Mouse (Mus musculus): ENCODE measurements around the gene Cdk2ap2.

The Cdk2ap2 gene

DNA sequence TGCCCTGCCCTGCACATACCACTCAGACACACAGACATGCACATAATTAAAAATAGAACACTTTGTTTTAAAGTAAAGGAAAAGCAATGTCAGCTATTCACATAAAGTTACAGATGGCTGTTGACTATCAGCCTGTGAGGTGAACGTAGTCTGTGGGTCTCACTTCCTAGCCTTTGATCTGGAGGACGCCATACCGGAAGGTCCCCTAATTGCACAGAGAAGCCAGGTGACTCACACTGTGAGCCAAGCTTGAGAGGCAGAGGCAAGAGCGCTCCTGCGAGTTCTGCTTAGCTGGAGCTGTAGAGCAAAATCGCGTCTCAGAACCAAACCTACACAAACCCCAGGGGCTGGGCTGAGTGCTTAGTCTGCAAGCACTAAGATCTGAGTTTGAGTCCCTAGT is 3.2 kb upstream of the Cdk2ap2 start:
- no peak for DNase-seq (ENCODE audit: low spot score in 2 of 2)

DNA sequence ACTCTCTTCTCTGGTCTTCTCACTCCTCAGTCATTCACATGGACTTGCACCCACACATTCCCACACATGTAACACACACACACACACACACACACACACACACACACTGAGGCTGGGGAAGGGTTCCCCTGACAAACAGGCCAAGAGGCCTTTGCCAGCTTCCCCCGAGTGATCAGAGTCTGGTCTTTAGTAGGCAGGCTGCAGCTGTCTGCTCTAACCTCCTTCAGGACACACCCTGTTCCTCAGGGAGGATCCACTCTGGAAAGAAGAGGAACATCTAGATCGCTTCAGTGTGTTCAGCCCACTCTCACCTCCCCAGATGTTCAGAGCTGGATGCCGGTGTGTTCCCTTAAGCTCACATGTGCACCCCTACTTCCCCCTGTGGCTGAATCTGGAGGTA is 2.6 kb upstream of the Cdk2ap2 start:
- DNase-seq (ENCODE audit: low spot score in 2 of 2) = no peak

DNA sequence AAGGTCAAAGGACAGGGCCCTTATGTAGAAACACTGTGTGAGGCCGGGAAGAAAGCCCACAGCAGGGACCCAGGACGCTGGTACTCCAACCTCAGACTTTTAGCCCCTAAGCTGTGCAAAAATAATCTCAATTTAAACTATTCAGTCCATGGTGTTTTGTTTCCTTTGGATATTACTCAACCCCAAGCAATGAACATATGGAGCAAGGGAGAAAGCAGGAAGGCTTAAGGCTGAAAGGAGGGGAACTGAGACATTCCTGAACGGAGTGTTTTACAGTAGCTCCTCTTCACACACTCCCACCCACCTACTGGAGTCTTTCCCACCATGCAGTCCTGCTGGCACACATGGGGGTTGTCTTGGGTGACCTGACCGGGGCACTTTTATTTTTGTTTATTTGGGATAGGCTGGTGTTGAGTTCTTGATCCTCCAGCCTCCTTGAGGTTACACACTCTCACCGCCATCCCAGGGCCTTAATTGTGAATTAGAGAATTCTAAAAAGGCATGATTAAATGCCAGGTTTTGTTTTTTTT is 2.1 kb upstream of the Cdk2ap2 start:
- DNase-seq (ENCODE audit: low spot score in 2 of 2) = no peak

DNA sequence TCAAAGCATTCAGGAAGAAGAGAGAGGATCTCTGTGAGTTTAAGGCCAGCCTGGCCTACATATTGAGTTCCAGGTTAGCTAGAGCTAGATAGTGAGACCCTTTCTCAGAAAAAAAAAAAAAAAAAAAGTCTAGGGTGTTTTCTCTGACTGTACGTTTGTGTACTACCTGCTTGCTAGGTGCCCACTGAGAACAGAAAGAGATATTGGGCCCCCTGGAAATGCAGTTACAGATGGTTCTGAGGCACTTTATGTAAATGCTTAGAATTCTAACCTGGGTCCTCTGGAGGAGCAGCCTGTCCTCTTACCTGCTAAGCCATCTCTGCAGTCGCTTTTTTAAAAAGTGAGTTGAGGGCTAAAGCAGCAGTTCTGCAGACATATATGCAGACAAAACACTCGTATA is 1.2 kb upstream of the Cdk2ap2 start:
- no peak for DNase-seq (ENCODE audit: low spot score in 2 of 2)

DNA sequence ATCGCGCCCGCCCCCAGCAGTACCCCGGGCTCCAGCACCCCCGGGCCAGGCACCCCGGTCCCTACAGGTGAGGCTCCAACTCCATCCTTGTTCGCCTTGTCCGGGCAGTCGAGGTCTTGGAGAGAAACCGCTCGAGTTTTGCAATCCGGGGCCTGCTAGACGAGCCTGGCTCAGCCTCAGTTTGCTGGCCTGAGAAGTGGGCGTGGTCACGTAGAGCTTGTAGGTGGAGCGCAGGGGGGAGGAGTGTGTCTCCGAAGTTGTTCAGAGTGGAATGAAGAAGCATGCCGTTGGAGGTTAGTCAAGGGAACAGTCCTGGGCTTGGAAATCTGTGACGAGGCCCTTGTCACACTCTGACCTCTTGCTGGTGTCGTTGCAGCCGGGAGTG is 451 bp downstream of the Cdk2ap2 start:
- peak in 1 of 2 experiments; percentile 86 for DNase-seq (ENCODE audit: low spot score in 2 of 2)

DNA sequence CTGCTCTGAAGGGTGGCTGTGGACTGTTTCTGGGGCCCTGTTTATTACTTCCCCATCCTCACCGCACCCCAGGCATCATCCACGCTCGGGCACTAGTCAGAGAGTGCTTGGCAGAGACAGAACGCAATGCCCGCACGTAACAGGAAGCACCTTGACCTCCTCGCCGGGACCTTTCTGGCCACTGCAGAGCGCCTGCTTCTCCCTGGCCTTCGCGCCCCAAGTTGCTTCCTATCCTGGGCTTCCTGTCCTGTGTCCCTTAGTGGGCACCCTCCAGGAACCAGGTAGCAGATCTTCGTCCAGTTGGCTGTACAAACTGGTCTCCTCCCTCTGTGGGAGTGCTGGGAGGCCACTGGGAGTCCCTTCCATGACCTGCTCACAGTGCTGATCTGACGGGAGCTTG is 1.4 kb downstream of the Cdk2ap2 start:
- DNase-seq (ENCODE audit: low spot score in 2 of 2) = no peak

DNA sequence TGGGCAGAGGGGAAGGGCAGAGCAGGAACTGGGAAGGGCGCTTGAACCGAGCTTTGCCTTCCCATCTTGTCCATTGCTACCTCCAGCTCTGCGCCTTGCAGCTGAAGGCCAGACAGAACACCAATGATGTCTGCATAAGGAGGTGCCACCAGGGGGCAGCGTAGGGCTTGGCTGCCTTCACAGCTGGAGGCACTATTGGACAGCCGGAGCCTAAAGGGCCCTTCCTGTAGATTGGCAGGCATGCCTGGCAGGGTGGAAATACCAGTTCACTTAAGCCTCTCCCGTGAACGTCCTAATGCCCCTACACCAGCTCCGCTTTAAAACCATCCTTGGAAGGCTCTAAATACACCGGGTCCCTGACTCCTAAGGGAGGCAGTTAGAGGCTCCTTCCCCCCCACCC is 2.1 kb downstream of the Cdk2ap2 start:
- peak; percentile 83 to 87 for DNase-seq (ENCODE audit: low spot score in 2 of 2)

DNA sequence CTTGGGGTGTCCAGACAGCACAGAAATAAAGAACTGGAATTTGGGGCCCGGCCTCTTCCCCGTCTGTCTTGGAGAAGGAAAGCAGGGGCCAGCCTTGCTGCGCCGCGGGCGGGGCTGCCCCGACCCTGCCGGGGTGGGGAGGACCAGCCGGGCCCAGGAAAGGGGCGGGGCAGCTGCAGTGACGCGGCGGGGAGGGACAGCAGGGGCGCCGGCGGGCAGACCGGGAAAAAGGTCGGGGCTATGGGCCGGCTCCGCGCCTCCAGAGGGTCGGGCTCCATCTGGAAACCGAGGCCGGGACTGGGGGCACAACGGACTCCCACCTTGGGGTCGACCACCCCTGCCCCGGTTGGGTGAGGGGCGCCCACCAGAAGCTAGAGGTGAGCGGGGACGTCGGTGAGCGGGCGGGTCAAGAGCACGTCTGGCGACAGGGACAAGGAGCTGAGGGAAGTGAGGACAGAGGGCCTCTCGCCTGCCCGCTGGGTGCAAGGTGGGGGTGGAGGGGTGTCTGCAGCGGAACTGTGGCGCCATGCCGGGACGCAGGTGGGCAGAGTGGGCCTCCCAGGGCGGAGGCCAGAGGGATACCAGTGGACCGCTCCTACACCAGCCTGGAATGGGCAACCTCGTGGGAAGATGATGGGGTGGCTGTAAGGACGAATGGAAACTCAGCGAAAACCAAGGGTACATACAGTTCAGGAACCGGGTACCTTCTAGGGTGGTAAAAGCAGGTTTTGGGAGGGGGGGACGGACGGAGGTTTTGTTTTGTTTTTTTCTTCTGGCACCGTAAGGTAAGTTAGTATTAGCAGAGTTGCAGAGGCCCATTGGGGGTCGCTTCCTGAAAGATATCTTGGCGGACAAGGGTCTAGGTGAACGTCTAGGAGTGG is 3.1 kb downstream of the Cdk2ap2 start, which contains the start of gene Pitpnm1:
TSS of gene Pitpnm1 (plus strand) at position 162 of the 881 bp plus-strand sequence.
- DNase-seq (ENCODE audit: low spot score in 2 of 2) = peak; percentile 73 to 75

DNA sequence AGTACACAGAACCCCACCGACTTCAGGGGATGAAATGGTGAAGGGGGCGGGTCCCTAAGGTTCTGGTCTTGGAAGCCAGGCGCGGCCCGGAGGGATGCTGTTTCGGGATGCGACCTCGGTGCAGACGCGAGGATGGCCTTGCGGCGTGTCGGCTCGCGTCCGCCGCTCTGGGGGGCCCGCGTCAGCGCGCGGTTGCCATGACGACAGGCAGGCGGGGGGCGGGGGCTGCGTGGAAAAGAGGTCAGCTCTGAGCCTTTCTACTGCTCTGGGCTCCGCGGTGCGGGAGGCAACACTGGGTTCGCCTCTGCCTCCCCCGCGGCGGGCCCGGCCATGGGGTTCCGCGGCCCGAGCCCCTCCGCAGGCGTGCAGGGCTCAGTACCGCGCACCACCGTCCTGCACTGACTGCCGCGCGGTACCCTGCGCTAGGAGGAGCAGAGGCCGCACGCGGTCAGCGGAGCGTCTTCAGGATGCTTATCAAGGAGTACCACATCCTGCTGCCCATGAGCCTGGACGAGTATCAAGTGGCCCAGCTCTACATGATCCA is 3.8 kb downstream of the Cdk2ap2 start:
- DNase-seq (ENCODE audit: low spot score in 2 of 2) = no peak

DNA sequence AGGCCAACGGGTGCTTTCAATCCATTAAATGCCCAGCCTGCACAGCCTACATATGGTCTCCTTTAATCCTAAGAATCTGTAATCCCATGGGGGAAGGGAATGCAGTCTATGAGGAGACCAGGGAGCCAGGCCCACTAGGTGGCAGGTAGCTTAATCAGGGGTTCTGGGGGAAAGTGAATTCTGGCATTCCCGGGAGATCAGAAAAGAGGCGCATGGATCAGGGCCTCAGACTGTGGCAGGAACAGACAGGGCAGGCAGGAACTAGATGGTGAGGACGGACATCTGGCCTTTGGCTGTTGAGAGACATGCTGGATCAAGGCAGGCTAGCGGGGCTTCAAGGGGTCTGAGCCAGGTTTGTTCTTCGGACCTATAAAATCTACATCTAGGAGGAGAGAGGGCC is 4.5 kb downstream of the Cdk2ap2 start:
- DNase-seq (ENCODE audit: low spot score in 2 of 2) = no peak

DNA sequence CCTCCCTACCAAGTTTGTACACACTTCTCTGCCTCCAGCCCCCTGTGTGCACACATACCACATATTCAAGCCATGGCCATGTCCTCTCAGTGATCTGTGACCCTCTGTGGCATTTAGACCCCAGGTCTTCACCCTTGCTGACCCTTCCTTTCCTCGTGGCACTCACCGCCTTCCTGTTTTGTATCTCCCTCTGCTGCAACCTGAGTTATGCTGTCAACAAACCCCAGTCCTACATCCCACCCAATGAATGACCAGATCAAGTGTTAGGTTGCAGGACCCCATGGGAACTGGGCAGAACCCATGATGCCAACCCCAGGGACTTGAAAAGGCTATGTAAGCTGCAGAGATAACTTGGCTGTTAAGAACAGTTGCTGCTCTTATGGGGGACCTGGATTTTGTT is 5.1 kb downstream of the Cdk2ap2 start:
- no peak for DNase-seq (ENCODE audit: low spot score in 2 of 2)

DNA sequence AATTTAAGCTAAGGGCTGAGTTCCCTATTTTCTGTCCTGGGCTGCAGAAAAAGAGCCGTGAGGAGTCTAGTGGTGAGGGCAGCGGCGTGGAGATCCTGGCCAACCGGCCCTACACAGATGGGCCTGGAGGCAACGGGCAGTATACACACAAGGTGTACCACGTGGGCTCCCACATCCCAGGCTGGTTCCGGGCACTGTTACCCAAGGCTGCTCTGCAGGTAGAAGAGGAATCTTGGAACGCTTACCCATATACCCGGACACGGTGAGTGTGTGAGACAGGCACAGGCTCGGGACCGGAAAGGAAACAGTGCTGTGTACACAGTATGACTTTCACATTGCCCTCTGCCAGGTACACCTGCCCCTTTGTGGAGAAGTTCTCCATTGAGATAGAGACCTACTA is 5.6 kb downstream of the Cdk2ap2 start:
- no peak for DNase-seq (ENCODE audit: low spot score in 2 of 2)

DNA sequence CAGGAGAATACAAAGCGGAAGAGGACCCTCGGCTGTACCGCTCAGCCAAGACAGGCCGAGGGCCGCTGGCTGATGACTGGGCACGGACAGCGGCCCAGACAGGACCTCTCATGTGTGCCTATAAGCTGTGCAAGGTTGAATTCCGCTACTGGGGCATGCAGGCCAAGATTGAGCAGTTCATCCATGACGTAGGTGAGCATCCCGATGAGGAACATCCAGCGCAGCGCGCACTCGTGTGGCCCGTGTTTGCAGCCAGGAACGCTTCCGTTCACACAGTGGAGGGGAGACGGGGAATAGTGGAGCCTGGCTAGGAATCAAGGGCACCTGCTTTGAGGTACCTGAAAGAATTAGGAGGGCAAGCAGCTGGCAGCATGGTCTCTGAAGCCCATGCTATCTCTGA is 6.3 kb downstream of the Cdk2ap2 start:
- DNase-seq (ENCODE audit: low spot score in 2 of 2) = no peak

DNA sequence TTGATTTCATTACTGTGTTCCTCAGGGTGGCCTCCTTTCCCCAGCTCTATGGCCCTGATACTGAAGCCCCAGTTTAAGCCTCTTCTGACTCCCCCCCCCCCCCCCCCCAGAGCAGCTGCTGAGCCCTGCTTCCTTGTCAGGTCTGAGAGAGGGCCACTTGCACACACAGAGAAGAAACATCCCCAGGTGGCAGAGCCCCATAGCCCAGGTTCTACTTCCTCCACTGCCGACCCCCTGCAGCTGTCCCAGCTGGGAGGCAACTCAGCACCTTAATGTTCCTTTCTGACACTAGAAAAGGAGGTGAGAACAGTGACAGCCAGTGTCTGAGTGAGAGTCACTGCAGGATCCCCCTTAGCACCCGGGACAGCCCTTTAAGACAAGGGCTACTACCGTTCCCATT is 6.8 kb downstream of the Cdk2ap2 start:
- no peak for DNase-seq (ENCODE audit: low spot score in 2 of 2)

DNA sequence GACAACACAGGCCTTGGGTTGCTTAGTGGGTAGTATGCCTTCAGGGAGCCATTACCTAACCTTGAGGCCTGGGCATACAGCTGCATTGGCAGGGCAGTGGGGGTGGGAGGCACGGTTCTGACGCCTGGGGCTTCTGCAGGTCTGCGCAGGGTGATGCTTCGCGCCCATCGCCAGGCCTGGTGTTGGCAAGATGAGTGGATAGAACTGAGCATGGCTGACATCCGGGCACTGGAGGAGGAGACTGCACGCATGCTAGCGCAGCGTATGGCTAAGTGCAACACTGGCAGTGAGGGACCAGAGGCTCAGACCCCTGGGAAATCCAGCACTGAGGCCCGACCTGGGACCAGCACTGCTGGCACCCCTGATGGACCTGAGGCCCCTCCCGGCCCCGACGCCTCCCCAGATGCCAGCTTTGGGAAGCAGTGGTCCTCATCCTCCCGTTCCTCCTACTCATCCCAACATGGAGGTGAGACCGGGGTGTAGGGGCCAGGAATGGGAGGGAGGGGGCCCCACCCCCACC is 7.8 kb downstream of the Cdk2ap2 start:
- no peak for DNase-seq (ENCODE audit: low spot score in 2 of 2)

DNA sequence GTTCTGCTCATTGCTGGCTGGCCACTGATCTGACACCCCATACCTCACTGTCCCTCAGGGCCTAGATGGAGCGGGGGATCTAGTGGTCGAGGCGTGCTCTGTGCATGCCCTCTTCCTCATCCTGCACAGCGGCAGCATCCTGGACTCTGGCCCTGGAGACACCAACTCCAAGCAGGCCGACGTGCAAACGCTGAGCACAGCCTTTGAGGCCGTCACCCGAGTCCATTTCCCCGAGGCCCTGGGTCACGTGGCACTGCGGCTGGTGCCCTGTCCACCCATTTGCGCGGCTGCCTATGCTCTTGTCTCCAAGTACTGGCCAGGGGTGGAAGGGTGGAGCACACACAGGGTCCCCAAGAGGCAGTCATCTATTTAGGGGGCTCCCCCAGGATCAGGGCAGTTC is 9.7 kb downstream of the Cdk2ap2 start:
- no peak for DNase-seq (ENCODE audit: low spot score in 2 of 2)

DNA sequence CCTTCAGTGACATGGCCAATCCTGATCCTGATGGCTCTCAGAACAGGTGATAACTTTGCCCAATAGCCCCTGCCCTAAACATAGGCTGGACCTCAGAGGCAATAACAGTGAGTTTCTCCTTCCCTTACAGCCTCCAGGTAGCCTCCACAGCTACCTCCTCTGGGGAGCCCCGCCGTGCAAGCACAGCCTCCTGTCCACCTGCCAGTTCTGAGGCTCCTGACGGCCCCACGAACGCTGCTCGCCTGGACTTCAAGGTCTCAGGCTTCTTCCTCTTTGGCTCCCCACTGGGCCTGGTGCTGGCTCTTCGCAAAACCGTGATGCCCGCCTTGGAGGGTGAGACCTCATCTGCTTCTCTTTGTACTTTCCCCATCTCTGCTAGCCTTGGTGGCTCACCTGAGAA is 11.6 kb downstream of the Cdk2ap2 start:
- DNase-seq (ENCODE audit: low spot score in 2 of 2) = no peak

DNA sequence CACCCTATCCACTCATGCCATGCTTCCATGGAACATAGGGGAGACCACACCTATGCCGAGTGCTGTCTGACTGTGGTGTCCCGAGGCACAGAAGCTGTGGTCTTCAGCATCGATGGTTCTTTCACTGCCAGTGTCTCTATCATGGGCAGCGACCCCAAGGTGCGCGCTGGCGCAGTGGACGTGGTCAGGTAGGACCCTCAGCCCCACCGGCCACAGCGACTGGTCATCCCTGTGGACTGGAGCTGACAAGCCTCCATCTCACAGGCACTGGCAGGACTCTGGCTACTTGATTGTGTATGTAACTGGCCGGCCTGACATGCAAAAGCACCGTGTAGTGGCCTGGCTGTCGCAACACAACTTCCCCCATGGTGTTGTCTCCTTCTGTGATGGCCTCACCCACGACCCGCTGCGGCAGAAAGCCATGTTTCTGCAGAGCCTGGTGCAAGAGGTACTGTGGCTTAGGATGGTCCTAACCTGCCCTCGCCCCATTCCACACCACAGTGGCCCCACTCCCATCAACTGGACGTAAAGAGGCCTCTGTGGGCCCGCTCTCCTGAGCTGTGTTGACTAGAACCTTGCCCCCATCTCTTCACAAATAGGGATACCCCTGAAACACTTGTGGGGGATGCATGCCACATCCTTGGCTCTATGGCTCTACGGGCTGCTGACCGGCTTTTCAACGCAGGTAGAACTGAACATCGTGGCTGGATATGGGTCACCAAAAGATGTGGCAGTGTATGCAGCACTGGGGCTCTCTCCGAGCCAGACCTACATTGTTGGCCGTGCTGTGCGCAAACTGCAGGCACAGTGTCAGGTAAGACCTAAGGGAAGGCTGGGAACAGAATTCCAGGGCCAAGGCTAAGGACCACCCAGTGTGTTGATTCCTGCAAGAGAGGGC is 15.3 kb downstream of the Cdk2ap2 start:
- no peak for DNase-seq (ENCODE audit: low spot score in 2 of 2)

DNA sequence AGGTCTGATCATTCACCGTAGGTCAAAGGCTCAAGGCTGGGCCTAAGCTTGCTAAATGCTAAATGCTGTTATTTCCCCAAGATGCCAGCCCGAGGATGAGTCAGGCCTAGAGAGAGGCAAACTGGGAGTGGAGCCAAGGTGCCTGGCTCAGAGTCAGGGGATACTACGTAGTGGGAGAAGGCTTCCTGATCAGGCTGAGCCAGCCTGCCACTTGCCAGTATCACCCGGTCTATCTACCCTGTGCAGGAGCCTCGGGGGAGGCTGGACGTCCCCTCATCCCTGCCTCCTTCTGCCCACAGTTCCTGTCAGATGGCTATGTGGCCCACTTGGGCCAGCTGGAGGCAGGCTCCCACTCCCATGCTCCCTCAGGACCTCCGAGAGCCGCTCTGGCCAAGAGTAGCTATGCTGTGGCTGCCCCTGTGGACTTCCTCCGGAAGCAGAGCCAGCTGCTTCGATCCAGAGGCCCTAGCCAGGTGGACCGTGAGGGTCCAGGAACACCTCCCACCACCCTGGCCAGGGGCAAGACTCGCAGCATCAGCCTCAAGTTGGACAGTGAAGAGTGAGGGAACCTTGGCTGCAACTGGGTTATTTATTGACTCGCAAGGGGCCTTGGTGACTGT is 16.3 kb downstream of the Cdk2ap2 start:
- peak; percentile 52 to 74 for DNase-seq (ENCODE audit: low spot score in 2 of 2)

DNA sequence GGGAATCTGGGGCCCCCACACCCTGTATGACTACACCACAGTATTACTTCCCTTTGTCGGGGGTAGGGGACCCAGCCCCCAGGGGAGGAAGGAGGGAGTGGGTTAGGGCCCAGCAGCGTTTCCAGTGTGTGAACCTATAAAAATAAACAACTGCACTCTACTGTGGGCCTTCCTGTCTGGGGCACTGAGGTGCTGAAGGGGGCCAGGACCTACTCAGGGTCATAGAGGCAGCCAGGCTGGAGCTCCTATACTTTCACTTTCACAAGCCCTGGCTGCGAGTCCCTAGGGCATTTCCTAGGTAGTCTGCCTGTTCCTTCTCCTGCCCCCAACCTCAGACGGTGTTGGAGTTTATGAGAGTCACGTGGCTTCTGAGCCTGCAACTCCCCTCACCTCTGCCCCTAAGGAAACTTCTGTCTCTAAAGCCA is 16.8 kb downstream of the Cdk2ap2 start:
- DNase-seq (ENCODE audit: low spot score in 2 of 2) = no peak

DNA sequence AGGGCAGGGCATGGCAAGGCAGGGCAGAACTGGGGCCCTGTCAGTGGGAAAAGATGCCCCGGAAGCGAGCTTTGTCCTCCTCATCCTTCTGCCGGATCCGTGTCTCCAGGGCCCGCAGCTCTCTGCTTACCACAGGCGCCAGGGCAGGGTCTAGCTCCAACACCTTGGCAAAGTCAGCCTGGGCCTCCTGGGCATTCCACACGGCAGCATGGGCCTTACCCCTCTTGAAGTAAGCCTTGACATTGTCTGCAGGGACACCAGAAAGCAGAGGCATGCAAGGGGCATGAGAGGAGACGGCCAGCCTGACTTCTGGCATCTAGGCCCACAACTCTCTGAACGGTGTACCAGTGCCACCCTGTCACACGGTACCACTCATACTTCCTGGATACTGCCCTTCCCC is 17.6 kb downstream of the Cdk2ap2 start:
- DNase-seq (ENCODE audit: low spot score in 2 of 2) = no peak

DNA sequence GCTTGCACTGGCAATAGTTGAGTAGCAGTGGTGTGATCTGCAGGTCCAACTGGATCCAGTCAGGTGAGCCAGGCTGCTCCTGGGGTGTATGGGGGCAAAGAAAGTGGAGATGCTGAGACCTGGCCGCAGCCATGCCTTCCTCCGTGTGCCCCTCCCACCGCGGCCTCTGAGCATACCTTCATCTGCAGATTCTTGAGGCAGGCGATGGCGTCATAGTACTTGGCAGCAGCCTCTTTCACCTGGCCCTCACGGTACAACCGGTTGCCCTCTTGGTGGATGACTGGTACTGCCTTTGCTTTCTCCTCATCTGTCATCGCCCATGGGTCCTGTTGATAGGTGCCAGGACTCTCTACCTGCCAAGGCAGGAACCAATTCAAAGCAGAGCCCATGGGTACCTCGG is 18.2 kb downstream of the Cdk2ap2 start:
- no peak for DNase-seq (ENCODE audit: low spot score in 2 of 2)

Data from urinary bladder, adult 18-20 months (tissue).